Mouse (Mus musculus) left cerebral cortex, postnatal 4 days (tissue): ENCODE data around the gene Pdxp. TPM values are rescaled to one million over a fixed set of nuclear protein-coding genes. Genes with fewer than 3 reads are reported as not detected.
A peak's percentile ranks its signal among the peaks of the same experiment; 100 is the strongest.

Experiments used
- DNase-seq: peaks from one replicate; pipeline ENCODE4 v3.0.0-alpha.2; 2022
- intact Hi-C: fragments of 180-260 bp; cut with DNase I; formaldehyde crosslinking; loops from one replicate; pipeline ENCODE4 v1.15.1; 2025
- total RNA-seq, 2 experiments: library from RNA; stranded (reverse); gene quantifications; 2 replicates each; pipeline ENCODE4 v1.2.3; 2021

Gene Pdxp
- total RNA-seq, 2 experiments from 2014 or later, result 107 to 117 TPM

GRCm38 (mm10) chr15:78926021-78926919, 12.6 kb downstream of the Pdxp start, which contains the start of gene Lgals1:
Lgals1 (plus strand) TSS chr15:78926725.
- peak; percentile 91 for DNase-seq
- intact Hi-C loops, result no loop called here

GRCm38 (mm10) chr15:78927021-78927787, 13.5 kb downstream of the Pdxp start:
- DNase-seq, result peak; percentile 55
- intact Hi-C loops, result no loop called here

DNA sequence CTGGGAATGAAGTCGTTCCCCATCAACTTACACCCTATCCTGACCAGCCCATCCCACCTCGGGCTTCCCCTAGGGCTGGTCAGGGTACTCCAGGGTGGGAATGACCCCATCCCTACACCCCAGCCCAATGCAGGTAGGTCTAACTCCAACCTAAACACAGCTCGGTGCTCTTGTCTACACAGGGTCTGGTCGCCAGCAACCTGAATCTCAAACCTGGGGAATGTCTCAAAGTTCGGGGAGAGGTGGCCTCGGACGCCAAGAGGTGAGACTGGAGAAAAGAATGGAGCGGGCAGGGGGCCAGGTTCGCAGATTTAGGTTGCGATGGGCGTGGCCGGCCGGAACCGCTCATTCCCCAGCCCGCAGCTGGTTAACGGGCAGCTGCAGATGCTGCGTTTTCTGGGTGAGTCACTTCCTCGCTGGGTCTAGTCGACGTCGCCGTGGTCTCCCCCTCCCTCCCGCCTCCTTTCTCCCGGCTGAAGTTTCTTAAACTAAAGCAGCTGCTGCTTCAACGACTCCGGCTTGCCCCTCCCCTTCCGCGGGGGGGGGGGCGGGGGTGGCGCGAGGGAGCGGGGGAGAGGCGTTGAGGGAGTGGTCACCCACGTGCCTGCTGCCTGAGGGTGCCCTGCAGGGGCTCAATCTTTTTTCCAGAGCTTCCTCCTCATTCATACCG, 14.2 kb downstream of the Pdxp start:
- DNase-seq, result peak; percentile 57
- intact Hi-C loops, result no loop called here

- intact Hi-C loops, result no loop called here
Observed at GRCm38 (mm10) chr15:78928539-78928938, 14.8 kb downstream of the Pdxp start.

DNA sequence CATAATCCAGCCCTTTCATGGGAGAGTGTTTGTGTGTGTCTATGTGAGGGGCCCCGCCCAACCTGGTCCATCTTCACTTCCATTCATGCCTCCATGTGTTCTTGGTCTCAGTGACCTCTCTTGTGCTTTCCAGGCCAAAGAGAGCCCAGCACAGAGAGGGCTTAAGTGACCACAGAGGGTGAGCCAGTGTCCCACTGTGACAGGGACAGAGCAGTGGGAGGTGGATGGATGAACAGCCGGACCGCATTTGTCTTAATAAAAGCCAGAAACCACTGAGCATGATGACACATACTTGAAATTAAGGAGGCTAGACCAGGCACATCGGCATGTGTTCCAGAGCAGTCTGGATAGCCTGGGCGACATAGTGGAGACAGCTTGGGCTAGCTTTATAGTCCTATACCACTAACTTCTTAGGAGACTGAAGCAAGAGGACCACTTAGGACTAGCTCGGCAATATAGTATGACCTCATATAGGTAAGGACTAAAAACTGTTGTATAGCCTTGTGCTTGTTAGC, 16.5 kb downstream of the Pdxp start:
- no peak for DNase-seq
- intact Hi-C loops, result no loop called here

More at GRCm38 (mm10) chr15:78928539-78928938, 14.8 kb downstream of the Pdxp start:
- DNase-seq, result no peak

GRCm38 (mm10) chr15:78930801-78931426, 17.2 kb downstream of the Pdxp start:
- DNase-seq, result no peak
- intact Hi-C loops, result no loop called here

GRCm38 (mm10) chr15:78931577-78931976, 17.9 kb downstream of the Pdxp start:
- no peak for DNase-seq
- intact Hi-C loops, result no loop called here

GRCm38 (mm10) chr15:78934784-78935320, 21.1 kb downstream of the Pdxp start, which contains the start of gene Nol12:
Nol12 (plus strand) TSS chr15:78934933.
- intact Hi-C loops, result no loop called here
- DNase-seq, result peak; percentile 79

DNA sequence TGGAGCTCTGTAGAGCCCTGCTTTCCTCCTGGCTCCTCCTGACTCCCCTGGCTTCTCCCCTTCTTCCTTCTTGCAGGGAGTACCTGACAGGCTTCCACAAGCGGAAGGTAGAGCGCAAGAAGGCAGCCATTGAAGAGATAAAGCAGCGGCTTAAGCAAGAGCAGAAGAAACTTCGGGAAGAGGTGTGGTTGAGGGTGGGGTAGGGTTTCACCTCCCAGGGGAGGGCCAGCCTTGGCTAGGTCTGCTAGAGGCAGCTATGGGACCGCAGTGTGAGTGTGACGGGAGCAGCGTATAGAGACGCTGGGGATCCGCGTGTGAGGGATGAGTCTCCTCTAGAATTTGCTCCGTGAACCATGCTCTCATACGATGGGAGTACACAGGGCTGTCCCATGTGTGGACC, 22.7 kb downstream of the Pdxp start:
- intact Hi-C loops, result no loop called here
- DNase-seq, result no peak

DNA sequence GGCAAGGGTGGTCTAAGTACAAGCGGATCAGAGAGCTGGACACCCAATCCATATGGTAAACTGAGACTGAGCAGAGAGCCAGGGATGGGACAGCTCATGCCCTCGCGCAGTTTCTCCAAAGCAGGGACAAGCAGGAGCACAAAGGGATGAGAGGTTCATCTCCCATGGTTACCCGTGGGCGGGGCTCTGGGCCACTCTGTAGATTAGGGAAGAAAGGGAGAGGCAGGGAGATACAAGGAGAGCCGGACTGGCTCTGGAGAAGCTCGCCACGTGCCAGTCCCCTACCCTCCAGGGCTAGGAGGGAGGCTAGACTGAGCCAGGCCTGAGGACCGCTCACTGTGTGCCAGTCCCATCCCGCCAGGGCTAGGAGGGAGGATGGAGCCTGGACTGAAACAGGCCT, 23.6 kb downstream of the Pdxp start:
- intact Hi-C loops, result no loop called here
- no peak for DNase-seq

- DNase-seq, result peak; percentile 51
- intact Hi-C loops, result no loop called here
Observed at GRCm38 (mm10) chr15:78937963-78938362, 24.2 kb downstream of the Pdxp start.

DNA sequence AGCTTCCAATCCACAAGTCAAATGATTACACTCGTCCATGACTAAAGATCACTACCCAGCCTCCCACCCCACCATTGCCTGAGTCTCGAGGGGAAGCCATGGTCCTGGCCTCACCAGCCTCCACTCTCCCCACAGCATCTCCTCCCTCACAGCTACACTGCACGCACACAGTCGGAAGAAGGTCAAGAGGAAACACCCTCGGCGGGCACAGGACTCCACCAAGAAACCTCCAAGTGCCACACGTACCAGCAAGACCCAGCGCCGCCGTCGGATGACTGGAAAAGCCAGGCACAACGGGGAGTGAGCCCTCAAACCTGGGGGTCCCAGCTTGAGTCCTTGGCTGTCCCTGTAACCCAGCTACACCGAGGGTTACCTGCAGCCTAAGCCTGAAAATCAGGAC, 26.6 kb downstream of the Pdxp start:
- intact Hi-C loops, result no loop called here
- DNase-seq, result no peak

DNA sequence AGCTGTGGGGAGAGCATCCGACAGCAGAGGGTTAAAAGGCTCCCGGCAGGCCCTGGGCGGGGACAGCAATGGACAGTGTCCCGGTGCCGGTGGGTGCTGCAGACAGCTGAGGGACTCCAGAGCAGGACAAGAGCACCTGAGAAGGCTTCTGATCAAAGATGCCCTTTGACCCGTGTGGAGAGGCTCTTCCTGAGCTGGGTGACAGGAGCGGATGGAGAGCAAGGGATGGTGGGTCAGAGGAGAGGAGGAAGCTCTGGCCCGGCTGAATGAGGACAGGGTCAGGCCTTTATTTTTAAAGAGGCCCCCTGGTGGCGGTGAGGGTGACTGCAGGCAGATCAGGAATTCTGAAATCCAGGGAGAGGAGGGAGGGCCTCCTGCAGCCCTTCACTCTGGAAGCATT, 28.9 kb downstream of the Pdxp start:
- intact Hi-C loops, result no loop called here
- DNase-seq, result peak; percentile 82

- intact Hi-C loops, result no loop called here
- DNase-seq, result no peak
Observed at GRCm38 (mm10) chr15:78946232-78946631, 32.5 kb downstream of the Pdxp start.

DNA sequence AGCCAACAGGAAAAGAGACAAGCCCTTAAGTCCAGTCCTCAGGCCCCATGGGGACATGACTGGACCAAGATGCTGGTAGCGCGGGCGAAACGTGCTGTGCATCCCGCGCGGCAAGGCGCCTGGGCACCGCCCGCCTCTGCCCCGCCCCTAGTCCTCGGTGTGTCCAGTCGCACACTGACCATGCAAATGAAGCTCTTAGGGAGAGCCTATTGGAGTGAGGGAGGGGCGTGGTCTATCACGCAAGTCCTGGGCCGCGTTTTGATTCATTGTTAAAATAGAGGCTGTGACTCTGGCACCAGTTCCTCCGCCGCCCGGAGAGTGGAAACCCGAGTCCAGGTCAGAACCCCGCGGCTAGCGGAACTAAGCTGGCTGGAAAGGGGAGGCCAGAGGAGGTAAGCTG, 33.9 kb downstream of the Pdxp start, which contains the start of gene Triobp:
Triobp (plus strand) TSS at position 68 of the 400 bp plus-strand sequence.
- intact Hi-C loops, result no loop called here
- peak; percentile 91 for DNase-seq

DNA sequence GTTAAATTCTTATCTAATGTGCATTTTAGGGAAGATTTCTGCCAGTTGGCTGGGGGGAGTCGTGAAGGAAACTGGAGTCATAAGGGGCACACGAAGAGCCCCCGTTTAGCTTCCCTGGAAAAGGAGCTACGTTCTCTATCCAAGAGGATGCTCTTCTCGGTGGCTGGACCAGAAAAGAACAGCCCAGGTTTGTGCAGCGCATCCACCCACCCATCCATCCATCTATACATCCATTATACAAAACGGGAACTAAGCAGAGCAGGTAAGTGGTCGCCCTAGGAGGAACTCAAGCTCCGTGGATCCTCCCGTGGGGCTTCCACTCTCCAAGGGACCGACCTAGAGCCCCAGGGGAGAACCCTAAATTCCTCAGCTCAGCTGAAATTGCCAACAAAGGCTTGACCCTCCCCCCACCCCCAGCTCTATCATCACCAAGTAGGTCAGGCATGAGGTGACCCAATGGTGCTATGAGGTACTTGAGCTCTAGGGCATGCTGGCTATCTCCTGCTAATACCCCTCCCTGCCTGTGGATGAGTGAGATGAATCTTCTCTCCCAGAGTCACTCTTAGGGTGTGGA, 34.5 kb downstream of the Pdxp start:
- DNase-seq, result no peak
- intact Hi-C loops, result no loop called here

- intact Hi-C loops, result no loop called here
Observed at GRCm38 (mm10) chr15:78948883-78949282, 35.2 kb downstream of the Pdxp start.

GRCm38 (mm10) chr15:78955663-78956062, 41.9 kb downstream of the Pdxp start:
- intact Hi-C loops, result no loop called here
- no peak for DNase-seq

More at GRCm38 (mm10) chr15:78948883-78949282, 35.2 kb downstream of the Pdxp start:
- no peak for DNase-seq

GRCm38 (mm10) chr15:78956351-78956750, 42.6 kb downstream of the Pdxp start:
- no peak for DNase-seq
- intact Hi-C loops, result no loop called here

GRCm38 (mm10) chr15:78957021-78957420, 43.3 kb downstream of the Pdxp start:
- intact Hi-C loops, result no loop called here
- DNase-seq, result no peak
